Mouse (Mus musculus): ENCODE measurements around the gene Hist1h2aa. TPM values are rescaled to one million over a fixed set of nuclear protein-coding genes. Genes with fewer than 3 reads are reported as not detected.

Hist1h2aa gene
- polyA plus RNA-seq, 1 experiment from 2014 or later = not detected

- 0 out of 2 replicates have a peak, but pooled peaks have one; percentile 36 for ATAC-seq
- H3K27ac ChIP-seq (ENCODE audit: low read length) = no peak overlapping the region
- H3K36me3 ChIP-seq (ENCODE audit: control insufficient read depth, insufficient read depth, low read length) = no peaks in the 10 kb centered on the region
These were observed 37.6 kb downstream of the Hist1h2aa start for GRCm38 (mm10) chr13:23971870-23972269.

GRCm38 (mm10) chr13:23972271-23972670 lies 38.0 kb downstream of the Hist1h2aa start:
- 67% methylated on average over 5 of the region's 5 CpGs for WGBS

More at GRCm38 (mm10) chr13:23971870-23972269, 37.6 kb downstream of the Hist1h2aa start:
- Histone ChIP-seq H3K4me3 (ENCODE audit: low read depth, low read length) (no peak overlapping the region), H3K9ac (ENCODE audit: low read depth, low read length) (no peak overlapping the region), H3K27me3 (ENCODE audit: control insufficient read depth, insufficient read depth, low read depth, low read length) (no peaks in the 10 kb centered on the region), H3K9me3 (replicated peaks; ENCODE audit: control insufficient read depth, low read length, poor library complexity, severe bottlenecking) (no peaks in the 10 kb centered on the region), H3K4me2 (ENCODE audit: low read length) (no peak overlapping the region), H3K4me1 (ENCODE audit: control insufficient read depth, insufficient read depth, low read length) (no peaks in the 10 kb centered on the region)
- 45% methylated on average over 2 of the region's 2 CpGs for WGBS

More at GRCm38 (mm10) chr13:23972271-23972670, 38.0 kb downstream of the Hist1h2aa start:
- no peak overlapping the region for H3K4me2 ChIP-seq (ENCODE audit: low read length)
- H3K9me3 ChIP-seq (replicated peaks; ENCODE audit: control insufficient read depth, low read length, poor library complexity, severe bottlenecking) = no peaks in the 10 kb centered on the region
- 0 out of 2 replicates have a peak overlapping the region, but pooled peaks have one; percentile 14 for H3K27ac ChIP-seq (ENCODE audit: low read length)
- no peak for ATAC-seq
- H3K4me3 ChIP-seq (ENCODE audit: low read depth, low read length) = no peak overlapping the region
- H3K4me1 ChIP-seq (ENCODE audit: control insufficient read depth, insufficient read depth, low read length) = no peaks in the 10 kb centered on the region
- H3K27me3 ChIP-seq (ENCODE audit: control insufficient read depth, insufficient read depth, low read depth, low read length) = no peaks in the 10 kb centered on the region
- no peaks in the 10 kb centered on the region for H3K36me3 ChIP-seq (ENCODE audit: control insufficient read depth, insufficient read depth, low read length)
- no peak overlapping the region for H3K9ac ChIP-seq (ENCODE audit: low read depth, low read length)

Small RNA genes within 50 kb of the gene (microRNA-seq; reads per million reads assigned to microRNA genes)
- not detected for gene Gm44344

Other genes starting within 250 kb of the Hist1h2aa start
- not detected in 2 replicates for gene Hist1h1t, start 238.6 kb upstream of the Hist1h2aa start, polyA plus RNA-seq (2015; fragmentation: Nextera tagmentation; extraction: Ambion mirVana)
- gene Hist1h4c, start 236.0 kb upstream of the Hist1h2aa start, polyA plus RNA-seq (2015; fragmentation: Nextera tagmentation; extraction: Ambion mirVana) = 1.8 and 3.2 TPM in 2 replicates
- gene Hfe, start 223.6 kb upstream of the Hist1h2aa start, polyA plus RNA-seq (2015; fragmentation: Nextera tagmentation; extraction: Ambion mirVana) = 2.8 and 3.8 TPM in 2 replicates
- 7.1 and 8.7 TPM in 2 replicates for gene Hist1h1c, start 195.7 kb upstream of the Hist1h2aa start, polyA plus RNA-seq (2015; fragmentation: Nextera tagmentation; extraction: Ambion mirVana)
- 0.76 TPM in 1 of 2 replicates, not detected in the other for gene Hist1h3c, start 188.9 kb upstream of the Hist1h2aa start, polyA plus RNA-seq (2015; fragmentation: Nextera tagmentation; extraction: Ambion mirVana)
- gene Hist1h2bb, start 187.7 kb upstream of the Hist1h2aa start, polyA plus RNA-seq (2015; fragmentation: Nextera tagmentation; extraction: Ambion mirVana) = not detected in 2 replicates
- 1.1 and 6.2 TPM in 2 replicates for gene Hist1h2ab, start 183.3 kb upstream of the Hist1h2aa start, polyA plus RNA-seq (2015; fragmentation: Nextera tagmentation; extraction: Ambion mirVana)
- gene Hist1h3b, start 182.2 kb upstream of the Hist1h2aa start, polyA plus RNA-seq (2015; fragmentation: Nextera tagmentation; extraction: Ambion mirVana) = 0.89 and 1.1 TPM in 2 replicates
- 0.98 and 1.8 TPM in 2 replicates for gene Hist1h4b, start 177.4 kb upstream of the Hist1h2aa start, polyA plus RNA-seq (2015; fragmentation: Nextera tagmentation; extraction: Ambion mirVana)
- gene Hist1h4a, start 173.2 kb upstream of the Hist1h2aa start, polyA plus RNA-seq (2015; fragmentation: Nextera tagmentation; extraction: Ambion mirVana) = 0.47 and 0.72 TPM in 2 replicates
- 0.40 and 0.68 TPM in 2 replicates for gene Hist1h3a, start 172.1 kb upstream of the Hist1h2aa start, polyA plus RNA-seq (2015; fragmentation: Nextera tagmentation; extraction: Ambion mirVana)
- 0.30 TPM in 1 of 2 replicates, not detected in the other for gene Hist1h1a, start 170.8 kb upstream of the Hist1h2aa start, polyA plus RNA-seq (2015; fragmentation: Nextera tagmentation; extraction: Ambion mirVana)
- not detected in 2 replicates for gene Trim38, start 164.5 kb upstream of the Hist1h2aa start, polyA plus RNA-seq (2015; fragmentation: Nextera tagmentation; extraction: Ambion mirVana)
- gene Slc17a2, start 127.5 kb upstream of the Hist1h2aa start, polyA plus RNA-seq (2015; fragmentation: Nextera tagmentation; extraction: Ambion mirVana) = not detected in 2 replicates
- gene Slc17a3, start 95.0 kb upstream of the Hist1h2aa start, polyA plus RNA-seq (2015; fragmentation: Nextera tagmentation; extraction: Ambion mirVana) = not detected in 2 replicates
- gene Slc17a1, start 66.7 kb upstream of the Hist1h2aa start, polyA plus RNA-seq (2015; fragmentation: Nextera tagmentation; extraction: Ambion mirVana) = not detected in 2 replicates
- gene Slc17a4, start 19.5 kb upstream of the Hist1h2aa start, polyA plus RNA-seq (2015; fragmentation: Nextera tagmentation; extraction: Ambion mirVana) = not detected in 2 replicates
- gene Hist1h2ba, start 306 bp upstream of the Hist1h2aa start, polyA plus RNA-seq (2015; fragmentation: Nextera tagmentation; extraction: Ambion mirVana) = not detected in 2 replicates
- 1.3 and 2.6 TPM in 2 replicates for gene Scgn, start 56.8 kb downstream of the Hist1h2aa start, polyA plus RNA-seq (2015; fragmentation: Nextera tagmentation; extraction: Ambion mirVana)

All from midbrain, embryonic 16.5 days (tissue).